Mouse (Mus musculus) hindbrain, embryonic 14.5 days (tissue): ENCODE results near the gene Galnt6. TPM values are rescaled to one million over a fixed set of nuclear protein-coding genes. Genes with fewer than 3 reads are reported as not detected.

Source experiments
- ATAC-seq: fragments of 200-750 bp; cut with Nextera tagmentation; 2 replicates; pipeline ENCODE4 v1.8.0; 2017; ENCODE audit warnings: moderate number of reproducible peaks, mild to moderate bottlenecking, moderate TSS enrichment, moderate library complexity; ENCODE audit not compliant: low FRiP score
- DNase-seq: peaks from one replicate; pipeline ENCODE4 v3.0.0-alpha.2; 2015; ENCODE audit warnings: low spot score
- H3K27ac ChIP-seq: fragments of 300-500 bp; sonication (generic); 2 replicates; pipeline ENCODE4 v1.5.1; 2014; ENCODE audit warnings: mild to moderate bottlenecking, moderate library complexity
- H3K27me3 ChIP-seq: fragments of 300-500 bp; sonication (generic); 2 replicates; pipeline ENCODE4 v1.6.1; 2014; ENCODE audit warnings: mild to moderate bottlenecking, low read length, mixed read lengths; ENCODE audit not compliant: control insufficient read depth, insufficient read depth
- H3K36me3 ChIP-seq: fragments of 300-500 bp; sonication (generic); replicated peaks from 2 replicates; pipeline ENCODE4 v1.6.1; 2014; ENCODE audit not compliant: control insufficient read depth, insufficient read depth
- H3K4me1 ChIP-seq: fragments of 300-500 bp; sonication (generic); replicated peaks from 2 replicates; pipeline ENCODE4 v1.6.1; 2014; ENCODE audit warnings: antibody characterized with exemption, low read length, mixed read lengths; ENCODE audit not compliant: control insufficient read depth, insufficient read depth
- H3K4me2 ChIP-seq: fragments of 300-500 bp; sonication (generic); replicated peaks from 2 replicates; pipeline ENCODE4 v1.6.1; 2014; ENCODE audit warnings: mild to moderate bottlenecking, moderate library complexity
- H3K4me3 ChIP-seq: fragments of 300-500 bp; sonication (generic); replicated peaks from 2 replicates; pipeline ENCODE4 v1.5.1; 2014; ENCODE audit warnings: mild to moderate bottlenecking, low read length
- H3K9ac ChIP-seq: fragments of 300-500 bp; sonication (generic); 2 replicates; pipeline ENCODE4 v1.6.1; 2014
- H3K9me3 ChIP-seq: fragments of 300-500 bp; sonication (generic); 2 replicates; pipeline ENCODE4 v1.6.1; 2016; ENCODE audit warnings: low read length; ENCODE audit not compliant: control insufficient read depth
- WGBS: fragments of 180-500 bp; shearing (Covaris S2); extraction: QIAGEN DNeasy Blood & Tissue Kit; methylation state at CpG from one replicate; pipeline ENCODE4 v1.1.7; 2014; 5-methylcytosine and 5-hydroxymethylcytosine counted together
- microRNA-seq: library from miRNA; unstranded; fragments of <30 nt; microRNA quantifications from one replicate; pipeline ENCODE4, GENCODE M21; 2016
- polyA plus RNA-seq: library from polyadenylated mRNA; unstranded; fragments of >200 nt; fragmentation: Nextera tagmentation; extraction: Ambion mirVana; gene quantifications from 2 replicates; pipeline ENCODE4 v1.2.1, GENCODE M21; 2014

The Galnt6 gene
- polyA plus RNA-seq, 1 experiment from 2014 or later = 0.16 TPM

- Histone ChIP-seq H3K27me3 (no peaks in the 10 kb centered on the region), H3K9ac (no peak overlapping the region), H3K4me1 (no peaks in the 10 kb centered on the region), H3K4me2 (no peak overlapping the region), H3K27ac (no peak overlapping the region), H3K36me3 (no peaks in the 10 kb centered on the region), H3K4me3 (no peak overlapping the region), H3K9me3 (no peaks in the 10 kb centered on the region)
- 88% methylated on average over 6 of the region's 6 CpGs for WGBS
- ATAC-seq = no peak
- DNase-seq = no peak
These were observed 83.0 kb downstream of the Galnt6 start for GRCm38 (mm10) chr15:100646161-100646560.

DNA sequence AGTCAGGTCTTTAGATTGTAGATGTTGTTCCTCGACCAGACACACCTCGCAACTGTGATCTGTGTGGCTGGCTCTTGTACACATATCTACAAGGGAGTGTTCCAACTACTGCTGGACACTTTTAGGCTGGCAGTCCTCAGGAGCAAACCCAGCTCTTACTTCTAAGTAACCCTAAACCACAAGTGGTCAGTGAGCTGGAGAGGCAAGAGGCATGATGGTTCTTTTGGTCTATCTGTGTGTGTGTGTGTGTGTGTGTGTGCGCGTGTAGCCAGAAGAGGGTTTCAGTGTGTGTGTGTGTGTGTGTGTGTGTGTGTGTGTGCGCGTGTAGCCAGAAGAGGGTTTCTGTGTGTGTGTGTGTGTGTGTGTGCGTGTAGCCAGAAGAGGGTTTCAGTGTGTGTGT lies 86.7 kb downstream of the Galnt6 start:
- DNase-seq (no peak), ATAC-seq (no peak)
- Histone ChIP-seq H3K4me2 (no peak overlapping the region), H3K27me3 (peaks cover 16% of the 10 kb centered on the region), H3K4me3 (no peak overlapping the region), H3K9me3 (no peaks in the 10 kb centered on the region), H3K36me3 (no peaks in the 10 kb centered on the region), H3K4me1 (no peaks in the 10 kb centered on the region), H3K9ac (no peak overlapping the region), H3K27ac (no peak overlapping the region)
- 97% methylated on average over 7 of the region's 7 CpGs for WGBS

Small RNAs within 50 kb of the gene (microRNA-seq; reads per million reads assigned to microRNA genes)
- gene Mir6961 = not detected

Other genes starting within 250 kb of the Galnt6 start
- 43.1 and 46.1 TPM in 2 replicates for gene Csrnp2, start 233.9 kb downstream of the Galnt6 start, polyA plus RNA-seq
- 28.7 and 33.3 TPM in 2 replicates for gene Tfcp2, start 177.4 kb downstream of the Galnt6 start, polyA plus RNA-seq
- 41.7 and 43.3 TPM in 2 replicates for gene Pou6f1, start 129.4 kb downstream of the Galnt6 start, polyA plus RNA-seq
- 140 and 142 TPM in 2 replicates for gene Dazap2, start 114.0 kb downstream of the Galnt6 start, polyA plus RNA-seq
- gene Smagp, start 92.4 kb downstream of the Galnt6 start, polyA plus RNA-seq = 3.0 and 5.0 TPM in 2 replicates
- gene Bin2, start 59.8 kb downstream of the Galnt6 start, polyA plus RNA-seq = 1.1 and 2.2 TPM in 2 replicates
- gene Cela1, start 41.5 kb downstream of the Galnt6 start, polyA plus RNA-seq = 1.0 and 1.4 TPM in 2 replicates
- 23.6 and 24.0 TPM in 2 replicates for gene Slc4a8, start 32.4 kb upstream of the Galnt6 start, polyA plus RNA-seq
- gene Scn8a, start 140.5 kb upstream of the Galnt6 start, polyA plus RNA-seq = 22.2 and 23.2 TPM in 2 replicates